Mouse (Mus musculus) stomach, embryonic 16.5 days (tissue): ENCODE results near the gene Elfn1. TPM values are rescaled to one million over a fixed set of nuclear protein-coding genes. Genes with fewer than 3 reads are reported as not detected.

Experiments used
- ATAC-seq: fragments of 200-750 bp; cut with Nextera tagmentation; 2 replicates; pipeline ENCODE4 v1.8.0; 2017; ENCODE audit warnings: moderate number of reproducible peaks, moderate TSS enrichment; ENCODE audit not compliant: insufficient read depth, low FRiP score
- H3K27ac ChIP-seq: fragments of 300-500 bp; sonication (generic); 2 replicates; pipeline ENCODE4 v1.5.1; 2014; ENCODE audit warnings: low read length
- H3K27me3 ChIP-seq: fragments of 300-500 bp; sonication (generic); 2 replicates; pipeline ENCODE4 v1.6.1; 2014; ENCODE audit warnings: low read length, control low read depth, mixed read lengths; ENCODE audit not compliant: control insufficient read depth, insufficient read depth
- H3K36me3 ChIP-seq: fragments of 300-500 bp; sonication (generic); 2 replicates; pipeline ENCODE4 v1.6.1; 2014; ENCODE audit warnings: low read length; ENCODE audit not compliant: control insufficient read depth, insufficient read depth
- H3K4me1 ChIP-seq: fragments of 300-500 bp; sonication (generic); 2 replicates; pipeline ENCODE4 v1.6.1; 2014; ENCODE audit warnings: low read length, control low read depth, mixed read lengths; ENCODE audit not compliant: control insufficient read depth, insufficient read depth
- H3K4me2 ChIP-seq: fragments of 300-500 bp; sonication (generic); 2 replicates; pipeline ENCODE4 v1.6.1; 2014; ENCODE audit warnings: low read depth, low read length, mixed read lengths
- H3K4me3 ChIP-seq: fragments of 300-500 bp; sonication (generic); replicated peaks from 2 replicates; pipeline ENCODE4 v1.5.1; 2014; ENCODE audit warnings: mild to moderate bottlenecking, low read length
- H3K9ac ChIP-seq: fragments of 300-500 bp; sonication (generic); 2 replicates; pipeline ENCODE4 v1.6.1; 2014; ENCODE audit warnings: low read length
- H3K9me3 ChIP-seq: fragments of 300-500 bp; sonication (generic); replicated peaks from 2 replicates; pipeline ENCODE4 v1.6.1; 2016; ENCODE audit warnings: low read length, control low read depth; ENCODE audit not compliant: control insufficient read depth
- WGBS: fragments of 180-500 bp; shearing (Covaris S2); extraction: QIAGEN DNeasy Blood & Tissue Kit; methylation state at CpG from one replicate; pipeline ENCODE4 v1.1.7; 2014; 5-methylcytosine and 5-hydroxymethylcytosine counted together
- polyA plus RNA-seq: library from polyadenylated mRNA; unstranded; fragments of >200 nt; fragmentation: Nextera tagmentation; extraction: Ambion mirVana; gene quantifications from 2 replicates; pipeline ENCODE4 v1.2.1, GENCODE M21; 2015

Elfn1 gene
- polyA plus RNA-seq, 1 experiment from 2014 or later, result 0.36 TPM

DNA sequence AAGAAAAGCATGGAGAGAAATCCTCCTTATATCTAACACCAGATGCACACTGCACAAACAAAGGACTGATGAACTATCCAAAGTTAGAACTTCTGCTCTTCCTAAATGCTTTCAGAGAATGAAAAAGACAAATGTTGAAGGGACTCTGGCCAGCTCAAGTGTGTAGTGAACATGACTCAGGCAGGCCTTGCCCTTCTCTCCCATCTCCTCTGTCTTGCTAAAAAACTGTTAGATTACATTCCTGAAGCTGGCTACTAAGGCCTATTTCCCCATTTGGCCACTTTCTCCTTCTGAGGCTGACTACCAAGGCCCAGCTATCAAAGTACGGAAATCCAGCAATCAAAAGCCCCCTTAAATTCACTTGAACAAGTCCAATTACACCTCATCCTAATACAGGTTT lies 111.9 kb downstream of the Elfn1 start:
- ATAC-seq, result no peak
- Histone ChIP-seq H3K9me3 (no peaks in the 10 kb centered on the region), H3K9ac (no peak overlapping the region), H3K4me2 (no peak overlapping the region), H3K4me1 (no peaks in the 10 kb centered on the region), H3K27ac (no peak overlapping the region), H3K4me3 (no peak overlapping the region), H3K36me3 (no peaks in the 10 kb centered on the region), H3K27me3 (no peaks in the 10 kb centered on the region)
- WGBS, result 100% methylated on average over 1 of the region's 1 CpGs

DNA sequence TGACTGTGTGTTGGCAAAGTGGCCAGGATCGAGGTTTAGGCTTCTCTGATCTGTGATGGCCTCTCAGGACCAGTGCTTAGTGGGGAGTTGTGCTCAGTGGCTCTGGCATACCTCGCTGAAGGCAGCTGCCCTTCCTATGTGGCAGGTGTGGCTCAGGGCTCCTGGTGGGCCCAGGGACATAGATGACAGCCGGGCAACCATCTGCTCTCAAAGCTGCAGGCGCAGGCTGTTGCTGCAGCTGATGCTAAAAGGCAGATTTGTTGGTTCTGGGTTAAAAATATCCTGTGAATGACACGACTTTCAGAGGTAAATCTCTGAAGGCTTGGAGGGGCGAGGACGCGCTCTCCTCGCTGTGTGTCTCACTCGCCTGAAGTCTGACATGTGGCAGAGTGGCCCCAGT lies 114.0 kb downstream of the Elfn1 start:
- Histone ChIP-seq H3K27ac (no peak overlapping the region), H3K4me2 (no peak overlapping the region), H3K9ac (no peak overlapping the region), H3K4me1 (no peaks in the 10 kb centered on the region), H3K27me3 (no peaks in the 10 kb centered on the region), H3K9me3 (no peaks in the 10 kb centered on the region), H3K36me3 (no peaks in the 10 kb centered on the region), H3K4me3 (no peak overlapping the region)
- 81% methylated on average over 10 of the region's 10 CpGs for WGBS
- no peak for ATAC-seq

DNA sequence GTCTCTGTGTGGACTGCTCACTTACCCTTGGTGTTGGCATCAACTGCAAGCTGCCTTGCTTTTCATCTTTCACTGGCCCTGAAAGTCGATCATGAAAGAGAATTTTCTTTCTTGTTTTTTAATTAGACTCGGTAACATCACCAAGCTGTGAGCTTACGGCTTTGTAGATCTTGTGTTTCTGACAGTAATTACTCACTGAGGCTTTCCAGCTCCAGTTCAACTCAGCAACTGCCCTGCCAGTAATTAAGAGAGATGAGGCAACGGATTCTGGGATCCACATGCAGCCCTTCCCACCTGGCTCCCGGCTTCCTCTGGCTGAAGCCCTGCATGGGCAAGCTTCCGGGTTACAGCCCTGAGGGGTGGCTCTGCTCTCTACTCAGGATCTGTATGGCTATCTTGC lies 115.1 kb downstream of the Elfn1 start:
- H3K9me3 ChIP-seq, result no peaks in the 10 kb centered on the region
- no peak overlapping the region for H3K4me2 ChIP-seq
- WGBS, result 79% methylated on average over 6 of the region's 6 CpGs
- H3K36me3 ChIP-seq, result no peaks in the 10 kb centered on the region
- no peak overlapping the region for H3K9ac ChIP-seq
- no peak for ATAC-seq
- no peak overlapping the region for H3K4me3 ChIP-seq
- H3K27ac ChIP-seq, result no peak overlapping the region
- no peaks in the 10 kb centered on the region for H3K4me1 ChIP-seq
- H3K27me3 ChIP-seq, result no peaks in the 10 kb centered on the region

DNA sequence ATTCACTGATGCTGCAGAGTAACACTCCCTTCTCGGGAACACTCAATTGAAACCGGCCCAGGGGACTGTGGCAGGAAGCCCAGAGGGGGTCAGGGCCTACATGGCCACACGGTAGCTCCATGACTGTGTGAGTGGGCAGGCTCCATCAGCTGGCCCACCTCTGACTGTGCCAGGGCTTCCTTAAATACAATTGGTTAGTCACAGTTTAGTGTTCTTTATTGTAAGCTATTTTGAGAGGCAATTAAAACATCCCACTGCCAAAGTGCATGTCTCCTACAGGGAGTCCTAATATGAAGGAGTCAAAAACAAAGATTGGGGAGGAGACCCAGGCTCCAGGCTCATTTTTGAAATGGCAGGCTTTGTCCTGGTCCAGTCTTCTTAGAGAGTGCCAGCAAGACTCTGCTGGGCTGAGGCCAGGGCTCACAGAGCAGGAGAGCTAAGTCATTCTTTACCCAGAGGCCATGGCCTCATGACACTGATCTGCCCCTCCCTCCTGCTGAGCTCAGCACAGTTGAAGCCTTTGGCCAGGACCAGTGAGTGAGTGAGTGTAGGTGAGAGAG lies 116.3 kb downstream of the Elfn1 start:
- H3K9me3 ChIP-seq, result no peaks in the 10 kb centered on the region
- no peak overlapping the region for H3K9ac ChIP-seq
- no peaks in the 10 kb centered on the region for H3K27me3 ChIP-seq
- H3K4me3 ChIP-seq, result no peak overlapping the region
- 48% methylated on average over 3 of the region's 3 CpGs for WGBS
- H3K27ac ChIP-seq, result no peak overlapping the region
- H3K36me3 ChIP-seq, result no peaks in the 10 kb centered on the region
- no peak overlapping the region for H3K4me2 ChIP-seq
- no peaks in the 10 kb centered on the region for H3K4me1 ChIP-seq
- no peak; the same call in 1 of the 2 replicates for ATAC-seq

Other genes starting within 250 kb of the Elfn1 start
- 9.3 and 9.5 TPM in 2 replicates for gene Micall2, start 171.6 kb upstream of the Elfn1 start, polyA plus RNA-seq
- 20.2 and 21.0 TPM in 2 replicates for gene Ints1, start 132.3 kb upstream of the Elfn1 start, polyA plus RNA-seq
- gene Mafk, start 116.4 kb upstream of the Elfn1 start, polyA plus RNA-seq, result 18.9 and 22.3 TPM in 2 replicates
- gene Tmem184a, start 88.0 kb upstream of the Elfn1 start, polyA plus RNA-seq, result 39.7 and 42.4 TPM in 2 replicates
- gene Gm26938, start 81.5 kb upstream of the Elfn1 start, polyA plus RNA-seq, result not detected in 2 replicates
- 62.5 and 62.9 TPM in 2 replicates for gene Psmg3, start 81.1 kb upstream of the Elfn1 start, polyA plus RNA-seq